Mouse (Mus musculus) midbrain, embryonic 12.5 days (tissue): ENCODE measurements at regions not wholly inside any gene's neighbourhood (a gene's known extent, or its start where the extent isn't known, plus 50 kb on each side); places are given as distances from the start of the nearest gene placed in this dataset.

ENCODE experiments used
- ATAC-seq: fragments of 200-750 bp; cut with Nextera tagmentation; 2 replicates; pipeline ENCODE4 v1.8.0; 2017; ENCODE audit warnings: low read depth, moderate TSS enrichment, moderate library complexity; ENCODE audit not compliant: low FRiP score
- H3K27ac ChIP-seq: fragments of 300-500 bp; sonication (generic); replicated peaks from 2 replicates; pipeline ENCODE4 v1.5.1; 2016; ENCODE audit warnings: mild to moderate bottlenecking
- H3K27me3 ChIP-seq: fragments of 300-500 bp; sonication (generic); 2 replicates; pipeline ENCODE4 v1.6.1; 2016; ENCODE audit warnings: mild to moderate bottlenecking
- H3K36me3 ChIP-seq: fragments of 300-500 bp; sonication (generic); 2 replicates; pipeline ENCODE4 v1.6.1; 2016
- H3K4me1 ChIP-seq: fragments of 300-500 bp; sonication (generic); 2 replicates; pipeline ENCODE4 v1.6.1; 2016
- H3K4me2 ChIP-seq: fragments of 300-500 bp; sonication (generic); replicated peaks from 2 replicates; pipeline ENCODE4 v1.6.1; 2016; ENCODE audit warnings: mild to moderate bottlenecking, moderate library complexity
- H3K4me3 ChIP-seq: fragments of 300-500 bp; sonication (generic); 2 replicates; pipeline ENCODE4 v1.5.1; 2016; ENCODE audit warnings: mild to moderate bottlenecking
- H3K9ac ChIP-seq: fragments of 300-500 bp; sonication (generic); replicated peaks from 2 replicates; pipeline ENCODE4 v1.6.1; 2016; ENCODE audit warnings: mild to moderate bottlenecking, moderate library complexity
- H3K9me3 ChIP-seq: fragments of 300-500 bp; sonication (generic); 2 replicates; pipeline ENCODE4 v1.6.1; 2016; ENCODE audit warnings: mild to moderate bottlenecking
- WGBS: fragments of 180-500 bp; shearing (Covaris S2); methylation state at CpG from one replicate; pipeline ENCODE4 v1.1.7; 2016; 5-methylcytosine and 5-hydroxymethylcytosine counted together

- no peak overlapping the region for H3K9ac ChIP-seq
- H3K4me3 ChIP-seq, result no peak overlapping the region
- H3K4me1 ChIP-seq, result no peaks in the 10 kb centered on the region
- no peak overlapping the region for H3K4me2 ChIP-seq
- ATAC-seq, result no peak
- no peaks in the 10 kb centered on the region for H3K36me3 ChIP-seq
- no peak overlapping the region for H3K27ac ChIP-seq
- H3K27me3 ChIP-seq, result peaks cover 26% of the 10 kb centered on the region
- 80% methylated on average over 6 of the region's 6 CpGs for WGBS
- no peaks in the 10 kb centered on the region for H3K9me3 ChIP-seq
Measured at GRCm38 (mm10) chr4:72060605-72061352, 139.9 kb downstream of the Tle1 start.

- no peaks in the 10 kb centered on the region for H3K36me3 ChIP-seq
- peaks cover 11% of the 10 kb centered on the region; the same call in 1 of the 2 replicates for H3K4me1 ChIP-seq
- peaks cover 45% of the 10 kb centered on the region for H3K27me3 ChIP-seq
- H3K27ac ChIP-seq, result no peak overlapping the region
- ATAC-seq, result peak; percentile 95
- no peak overlapping the region for H3K9ac ChIP-seq
- peak overlapping the region; percentile 17 for H3K4me2 ChIP-seq
- no peak overlapping the region for H3K4me3 ChIP-seq
- WGBS, result 5% methylated on average over 6 of the region's 6 CpGs
- H3K9me3 ChIP-seq, result no peaks in the 10 kb centered on the region
Measured at GRCm38 (mm10) chr4:72049638-72050454, 150.9 kb downstream of the Tle1 start.

DNA sequence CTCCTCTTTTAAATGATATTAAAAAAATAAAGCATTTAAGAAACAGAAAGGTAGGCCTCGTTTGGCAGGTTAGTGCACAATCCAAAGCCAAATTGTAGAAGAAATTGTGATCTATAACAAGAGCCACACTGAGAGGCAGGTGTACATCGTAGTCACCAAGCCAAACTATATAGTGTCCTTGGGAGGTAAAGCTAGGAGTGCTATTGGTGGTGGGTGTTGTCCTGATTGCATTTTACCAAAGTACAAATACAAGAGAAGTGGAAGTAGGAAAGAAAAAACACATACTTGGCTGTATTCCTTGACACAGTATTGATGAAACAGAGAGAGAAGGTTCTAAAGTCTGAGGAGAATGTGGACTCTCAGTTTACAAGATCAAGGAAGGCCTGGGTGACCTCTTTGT is 178.6 kb downstream of the Tle1 start:
- Histone ChIP-seq H3K27me3 (no peaks in the 10 kb centered on the region), H3K9ac (no peak overlapping the region), H3K9me3 (no peaks in the 10 kb centered on the region), H3K4me1 (no peaks in the 10 kb centered on the region), H3K36me3 (no peaks in the 10 kb centered on the region), H3K27ac (no peak overlapping the region), H3K4me2 (no peak overlapping the region), H3K4me3 (no peak overlapping the region)
- no peak for ATAC-seq
- WGBS, result 85% methylated on average over 2 of the region's 2 CpGs

- Histone ChIP-seq H3K9me3 (no peaks in the 10 kb centered on the region), H3K27me3 (no peaks in the 10 kb centered on the region), H3K4me1 (no peaks in the 10 kb centered on the region), H3K27ac (no peak overlapping the region), H3K36me3 (no peaks in the 10 kb centered on the region), H3K4me2 (no peak overlapping the region), H3K4me3 (no peak overlapping the region), H3K9ac (no peak overlapping the region)
- 84% methylated on average over 2 of the region's 2 CpGs for WGBS
- ATAC-seq, result no peak
Measured at GRCm38 (mm10) chr4:72014221-72014850, 186.4 kb downstream of the Tle1 start.

- no peak for ATAC-seq
- Histone ChIP-seq H3K36me3 (no peaks in the 10 kb centered on the region), H3K4me1 (no peaks in the 10 kb centered on the region), H3K9me3 (0 out of 2 replicates have a peak, but pooled peaks cover 5% of the 10 kb centered on the region), H3K27ac (no peak overlapping the region), H3K4me2 (no peak overlapping the region), H3K9ac (no peak overlapping the region), H3K4me3 (no peak overlapping the region), H3K27me3 (no peaks in the 10 kb centered on the region)
- 84% methylated on average over 3 of the region's 3 CpGs for WGBS
Measured at GRCm38 (mm10) chr4:72013583-72013982, 187.1 kb downstream of the Tle1 start.

- Histone ChIP-seq H3K27me3 (no peaks in the 10 kb centered on the region), H3K36me3 (no peaks in the 10 kb centered on the region), H3K27ac (no peak overlapping the region), H3K9ac (no peak overlapping the region), H3K4me2 (no peak overlapping the region), H3K4me1 (no peaks in the 10 kb centered on the region), H3K9me3 (0 out of 2 replicates have a peak, but pooled peaks cover 8% of the 10 kb centered on the region), H3K4me3 (no peak overlapping the region)
- ATAC-seq, result no peak
- 84% methylated on average over 4 of the region's 4 CpGs for WGBS
Measured at GRCm38 (mm10) chr4:72010316-72010715, 190.4 kb downstream of the Tle1 start.

DNA sequence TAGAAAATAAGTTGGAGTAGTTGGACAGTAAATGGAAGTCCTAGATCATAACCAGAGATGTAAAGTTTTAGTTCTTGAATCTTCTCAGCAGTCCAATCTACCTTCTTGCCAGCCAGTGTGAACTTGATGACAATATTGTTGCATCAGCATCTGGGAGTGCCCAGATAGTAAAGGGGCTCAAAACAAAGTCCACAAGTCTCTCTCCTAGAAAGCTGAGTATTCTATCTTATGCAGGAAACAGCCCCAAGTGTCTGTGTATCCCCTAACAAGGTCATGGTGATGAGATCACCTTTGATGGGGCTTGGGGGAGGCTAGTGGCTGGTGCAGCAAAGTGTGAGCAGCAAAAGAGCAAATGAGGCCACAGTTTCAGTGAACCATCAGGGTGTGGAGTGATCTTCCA is 194.8 kb downstream of the Tle1 start:
- H3K9ac ChIP-seq, result no peak overlapping the region
- no peak for ATAC-seq
- H3K27me3 ChIP-seq, result no peaks in the 10 kb centered on the region
- H3K4me3 ChIP-seq, result no peak overlapping the region
- no peak overlapping the region for H3K27ac ChIP-seq
- H3K36me3 ChIP-seq, result no peaks in the 10 kb centered on the region
- H3K9me3 ChIP-seq, result 0 out of 2 replicates have a peak, but pooled peaks cover 12% of the 10 kb centered on the region
- no peak overlapping the region for H3K4me2 ChIP-seq
- H3K4me1 ChIP-seq, result no peaks in the 10 kb centered on the region

DNA sequence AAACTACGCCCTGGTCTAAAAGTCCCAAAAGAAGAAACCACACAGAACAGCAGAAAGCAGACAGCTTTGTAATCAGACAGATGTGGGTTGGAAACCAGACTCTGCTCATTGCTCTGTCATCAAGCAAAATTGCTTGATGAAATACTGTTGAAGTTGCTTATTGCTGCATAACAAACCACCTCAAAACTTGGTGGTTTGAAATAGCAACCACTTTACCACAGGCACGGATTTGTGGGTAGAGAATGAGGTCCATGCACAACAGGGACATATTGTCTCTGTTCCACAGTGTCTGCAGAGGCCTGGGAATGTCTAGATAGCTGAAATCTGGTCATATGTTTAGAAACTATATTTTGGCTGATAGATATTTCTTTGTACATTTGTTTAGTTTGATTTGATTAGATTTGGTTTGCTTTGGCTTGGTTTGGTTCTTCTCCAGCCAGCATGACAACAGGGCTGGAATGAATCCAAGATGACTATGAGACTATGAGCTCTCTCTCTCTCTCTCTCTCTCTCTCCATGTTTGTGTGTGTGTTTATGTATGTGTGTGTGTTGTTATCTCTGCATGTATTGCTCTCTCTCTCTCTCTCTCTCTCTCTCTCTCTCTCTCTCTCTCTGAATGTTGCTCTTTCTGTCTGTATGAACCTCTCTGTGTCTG is 199.4 kb downstream of the Tle1 start:
- Histone ChIP-seq H3K4me3 (no peak overlapping the region), H3K9ac (no peak overlapping the region), H3K36me3 (no peaks in the 10 kb centered on the region), H3K4me2 (no peak overlapping the region), H3K4me1 (no peaks in the 10 kb centered on the region), H3K27ac (no peak overlapping the region), H3K27me3 (no peaks in the 10 kb centered on the region), H3K9me3 (0 out of 2 replicates have a peak, but pooled peaks cover 5% of the 10 kb centered on the region)
- WGBS, result 78% methylated on average over 2 of the region's 2 CpGs
- ATAC-seq, result no peak

DNA sequence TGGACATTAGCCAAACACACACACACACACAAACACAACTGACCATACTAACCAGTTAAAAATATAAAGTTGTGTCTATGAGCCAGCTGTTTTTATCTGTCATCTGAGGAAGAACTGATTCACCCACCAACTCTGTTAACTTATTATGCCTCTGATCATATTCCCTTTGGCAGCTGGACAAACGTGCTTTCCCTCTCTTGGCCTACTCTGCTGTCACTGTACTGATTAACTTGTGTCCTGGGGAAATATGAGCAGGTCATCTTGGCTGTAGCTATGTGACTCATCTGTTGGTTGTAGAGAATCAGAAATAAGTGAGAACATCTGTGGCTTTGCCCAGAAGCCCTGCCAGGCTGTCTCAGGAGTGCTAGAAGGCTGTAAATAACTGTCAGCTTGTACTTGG is 210.9 kb upstream of the Gm11232 start:
- ATAC-seq, result no peak
- H3K27ac ChIP-seq, result no peak overlapping the region
- no peaks in the 10 kb centered on the region for H3K4me1 ChIP-seq
- no peak overlapping the region for H3K4me2 ChIP-seq
- no peaks in the 10 kb centered on the region for H3K27me3 ChIP-seq
- H3K9ac ChIP-seq, result no peak overlapping the region
- no peak overlapping the region for H3K4me3 ChIP-seq
- no peaks in the 10 kb centered on the region for H3K9me3 ChIP-seq
- 68% methylated on average over 1 of the region's 1 CpGs for WGBS
- no peaks in the 10 kb centered on the region for H3K36me3 ChIP-seq

DNA sequence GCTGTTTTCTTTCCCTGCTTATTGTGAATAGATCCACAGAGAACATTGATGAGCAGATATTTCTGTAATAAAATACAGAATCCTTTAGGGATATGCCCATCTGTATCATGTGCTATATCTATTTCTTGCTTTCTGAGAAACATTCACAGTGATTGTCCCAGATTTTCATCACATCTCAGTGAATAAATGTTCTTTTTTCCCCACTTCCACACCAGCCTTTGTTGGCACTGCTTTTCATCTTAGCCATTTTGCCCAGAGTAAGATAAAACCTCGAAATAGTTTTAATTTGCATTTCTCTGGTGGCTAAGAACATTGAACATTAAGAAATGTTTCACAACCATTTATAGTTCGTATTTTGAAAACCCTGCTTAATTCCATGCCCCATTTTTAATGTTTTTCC is 195.7 kb upstream of the Gm11232 start:
- Histone ChIP-seq H3K27me3 (no peaks in the 10 kb centered on the region), H3K4me2 (no peak overlapping the region), H3K4me3 (no peak overlapping the region), H3K36me3 (no peaks in the 10 kb centered on the region), H3K9ac (no peak overlapping the region), H3K9me3 (no peaks in the 10 kb centered on the region), H3K27ac (no peak overlapping the region), H3K4me1 (no peaks in the 10 kb centered on the region)
- 77% methylated on average over 2 of the region's 2 CpGs for WGBS
- ATAC-seq, result no peak

GRCm38 (mm10) chr4:71933240-71933986 is 175.6 kb upstream of the Gm11232 start:
- H3K36me3 ChIP-seq, result no peaks in the 10 kb centered on the region
- H3K4me1 ChIP-seq, result peaks cover 4% of the 10 kb centered on the region; the same call in 1 of the 2 replicates
- peak; percentile 85 for ATAC-seq
- no peak overlapping the region for H3K27ac ChIP-seq
- H3K9ac ChIP-seq, result no peak overlapping the region
- H3K9me3 ChIP-seq, result no peaks in the 10 kb centered on the region
- H3K4me2 ChIP-seq, result no peak overlapping the region
- 44% methylated on average over 2 of the region's 2 CpGs for WGBS
- H3K27me3 ChIP-seq, result no peaks in the 10 kb centered on the region
- H3K4me3 ChIP-seq, result no peak overlapping the region
